Mouse (Mus musculus): ENCODE results near the gene Dnajc13.

Gene Dnajc13

DNA sequence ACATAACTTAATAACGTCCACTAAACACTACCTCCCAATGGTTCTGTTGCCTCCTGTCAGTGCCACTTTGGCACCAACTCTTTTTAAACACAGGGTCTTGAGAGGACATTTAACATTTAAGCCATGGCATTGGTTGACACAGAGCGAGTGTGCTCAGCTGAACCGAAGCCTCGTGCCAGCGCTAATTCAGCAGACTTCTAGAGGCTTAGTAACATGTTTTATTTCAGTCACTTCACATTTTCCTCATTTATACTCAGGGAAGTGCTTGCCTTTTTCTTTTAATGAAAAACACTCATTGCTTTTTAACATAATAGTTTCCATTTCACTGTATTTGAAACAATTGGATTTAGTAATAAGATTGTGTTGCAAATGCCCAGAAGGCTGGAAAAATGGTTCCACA, 153.6 kb downstream of the Dnajc13 start:
- DNase-seq (ENCODE audit: low spot score), result no peak

DNA sequence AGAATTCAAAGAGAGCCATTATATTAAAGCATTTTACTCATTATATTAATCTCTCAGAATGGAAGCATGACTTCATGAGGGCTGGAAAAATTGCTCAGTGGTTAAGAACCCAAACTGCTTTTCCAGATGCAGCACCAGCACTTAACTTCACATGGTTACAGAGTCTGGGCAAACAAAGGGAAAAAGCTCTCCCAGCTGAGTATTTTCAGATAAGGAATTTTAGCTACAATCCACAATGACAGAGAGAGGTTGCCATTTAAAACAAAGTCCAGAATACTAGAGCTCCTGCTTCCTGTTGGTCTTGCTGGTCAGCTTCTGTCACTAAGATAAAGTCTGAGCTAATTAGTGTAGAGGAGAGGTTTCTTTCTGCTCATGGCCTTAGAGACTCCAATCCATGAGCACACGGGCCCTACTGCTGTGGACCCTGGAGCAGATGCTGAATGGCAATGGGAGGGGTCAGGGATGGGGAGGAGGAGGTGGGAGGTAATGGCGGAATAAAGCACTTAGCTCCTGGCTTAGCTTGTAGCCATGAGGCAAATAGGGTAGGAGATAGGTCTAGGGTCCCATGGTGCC, 154.1 kb downstream of the Dnajc13 start:
- DNase-seq (ENCODE audit: low spot score), result no peak

DNA sequence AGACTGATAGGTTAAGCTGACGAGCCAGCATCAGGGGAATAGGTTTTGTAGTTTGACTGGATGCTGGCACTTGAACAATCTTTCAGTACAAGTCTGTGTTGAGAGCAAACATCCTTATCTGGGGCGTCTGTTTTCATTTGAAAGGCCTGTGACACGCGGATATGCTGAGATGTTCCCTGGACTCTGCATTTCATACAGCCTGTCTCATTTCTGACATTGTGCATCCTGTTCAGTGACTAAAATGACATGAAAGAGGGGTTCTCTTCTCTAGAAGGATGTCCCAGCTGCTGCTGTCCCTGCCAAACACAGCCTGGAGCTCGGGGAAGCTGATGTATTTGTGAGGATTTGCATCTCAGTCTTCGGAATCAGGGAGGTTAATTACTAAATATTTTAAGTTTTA, 155.2 kb downstream of the Dnajc13 start:
- DNase-seq (ENCODE audit: low spot score), result no peak

DNA sequence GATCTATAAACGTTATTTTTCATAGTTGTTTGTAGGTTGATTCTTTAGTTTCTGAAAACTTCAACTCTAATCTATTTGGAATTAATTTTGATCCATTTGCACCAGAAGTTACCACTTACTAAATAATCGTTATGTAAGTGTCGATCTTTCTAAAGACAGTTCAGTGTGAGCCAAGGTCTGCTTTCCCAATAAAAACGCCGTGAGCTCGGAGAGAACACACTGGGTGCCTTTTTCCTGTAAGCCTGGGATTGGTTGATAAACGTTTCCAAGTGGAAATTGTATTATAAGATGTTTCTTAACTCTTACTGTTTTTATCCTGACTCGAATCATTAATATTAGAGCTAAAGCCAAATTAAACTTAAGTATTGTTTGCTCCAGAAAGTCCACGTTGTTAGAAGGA, 155.8 kb downstream of the Dnajc13 start:
- DNase-seq (ENCODE audit: low spot score), result no peak

DNA sequence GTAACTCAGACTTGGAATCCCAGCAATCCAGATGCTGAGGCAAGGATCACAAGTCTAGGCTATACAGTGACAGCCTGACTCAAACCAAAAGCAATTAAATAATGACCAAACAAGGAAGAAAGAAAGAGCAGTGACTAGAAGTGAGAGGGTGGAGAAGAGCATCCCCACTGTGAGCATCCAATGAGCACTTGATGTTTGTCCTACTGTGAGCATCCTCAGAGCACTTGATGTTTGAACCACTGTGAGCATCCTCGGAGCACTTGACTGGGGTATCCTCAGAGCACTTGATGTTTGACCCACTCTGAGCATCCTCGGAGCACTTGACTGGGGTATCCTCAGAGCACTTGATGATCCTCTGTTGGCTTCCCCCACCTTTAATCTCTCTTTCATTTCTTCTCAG, 157.7 kb downstream of the Dnajc13 start:
- no peak for DNase-seq (ENCODE audit: low spot score)

DNA sequence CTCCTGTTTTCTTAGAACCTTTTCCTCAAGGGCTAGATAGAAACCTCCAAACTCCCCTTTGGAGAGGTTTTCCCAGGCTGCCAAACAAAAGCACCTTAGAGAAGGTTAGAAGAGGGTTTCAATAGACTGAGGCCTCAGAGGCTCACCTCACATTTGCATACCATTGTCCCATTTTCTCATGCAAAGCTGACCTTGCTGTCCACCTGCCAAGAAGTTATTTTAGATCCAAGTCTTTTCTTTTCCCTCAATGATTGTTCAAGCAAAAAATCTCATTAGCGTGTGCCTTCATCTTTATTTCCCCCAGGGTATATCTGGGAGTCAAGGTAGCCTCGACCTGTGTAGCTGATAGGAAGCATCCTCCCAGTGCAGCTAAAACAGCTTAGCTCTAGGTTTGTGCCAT, 159.8 kb downstream of the Dnajc13 start:
- DNase-seq (ENCODE audit: low spot score), result no peak

DNA sequence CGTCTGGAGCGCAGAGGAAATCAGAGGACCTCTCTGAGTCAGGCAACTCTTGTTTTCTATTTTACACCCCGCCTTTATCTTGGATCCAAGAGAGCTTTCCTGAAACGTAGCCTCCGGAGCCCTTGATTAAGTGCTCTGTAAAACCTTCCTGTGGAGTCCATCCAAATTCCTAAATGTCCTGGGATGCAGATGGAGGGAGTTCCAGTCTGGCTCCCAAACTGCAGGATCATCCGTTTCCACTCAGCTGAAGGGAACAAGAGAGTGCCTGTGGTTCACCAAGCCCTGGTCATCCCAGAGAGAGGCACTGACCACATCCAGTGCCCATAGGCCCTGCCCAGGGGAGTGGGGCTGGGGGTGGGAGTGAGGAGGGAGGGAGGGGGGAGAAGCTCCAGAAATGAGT, 160.4 kb downstream of the Dnajc13 start:
- DNase-seq (ENCODE audit: low spot score), result no peak

DNA sequence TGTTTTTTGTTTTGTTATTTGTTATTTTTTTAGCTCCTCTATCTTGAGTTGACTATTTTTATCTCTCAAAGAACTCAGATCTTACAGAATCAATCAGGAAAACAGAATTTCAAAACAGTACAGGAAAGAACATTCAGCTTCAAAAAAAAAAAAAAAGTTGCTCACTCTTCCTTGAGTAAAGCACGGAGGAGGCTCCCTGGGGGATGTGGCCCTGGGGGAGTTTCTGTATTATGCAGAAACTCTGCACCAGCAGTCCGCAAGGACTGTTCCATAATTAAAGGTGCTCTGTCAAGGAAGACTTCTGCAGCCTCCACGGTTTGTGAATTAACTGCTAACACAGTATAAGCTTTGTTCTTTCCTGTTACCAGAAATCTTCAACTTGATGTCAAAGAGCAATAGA, 161.3 kb downstream of the Dnajc13 start:
- DNase-seq (ENCODE audit: low spot score), result no peak

All from yolk sac, embryonic 10.5 days (tissue).